Mouse (Mus musculus) right cerebral cortex, adult 18-20 months (tissue): ENCODE data around the gene Rnf216.
"Not testable (repeated sequence)": the region's sequence is repeated elsewhere in the genome, so short reads cannot be mapped to it uniquely, and the experiment has no call there.

ENCODE experiments used
- DNase-seq: peaks from one replicate; pipeline ENCODE4 v3.0.0; 2022; ENCODE audit warnings: mixed read lengths

The Rnf216 gene

DNA sequence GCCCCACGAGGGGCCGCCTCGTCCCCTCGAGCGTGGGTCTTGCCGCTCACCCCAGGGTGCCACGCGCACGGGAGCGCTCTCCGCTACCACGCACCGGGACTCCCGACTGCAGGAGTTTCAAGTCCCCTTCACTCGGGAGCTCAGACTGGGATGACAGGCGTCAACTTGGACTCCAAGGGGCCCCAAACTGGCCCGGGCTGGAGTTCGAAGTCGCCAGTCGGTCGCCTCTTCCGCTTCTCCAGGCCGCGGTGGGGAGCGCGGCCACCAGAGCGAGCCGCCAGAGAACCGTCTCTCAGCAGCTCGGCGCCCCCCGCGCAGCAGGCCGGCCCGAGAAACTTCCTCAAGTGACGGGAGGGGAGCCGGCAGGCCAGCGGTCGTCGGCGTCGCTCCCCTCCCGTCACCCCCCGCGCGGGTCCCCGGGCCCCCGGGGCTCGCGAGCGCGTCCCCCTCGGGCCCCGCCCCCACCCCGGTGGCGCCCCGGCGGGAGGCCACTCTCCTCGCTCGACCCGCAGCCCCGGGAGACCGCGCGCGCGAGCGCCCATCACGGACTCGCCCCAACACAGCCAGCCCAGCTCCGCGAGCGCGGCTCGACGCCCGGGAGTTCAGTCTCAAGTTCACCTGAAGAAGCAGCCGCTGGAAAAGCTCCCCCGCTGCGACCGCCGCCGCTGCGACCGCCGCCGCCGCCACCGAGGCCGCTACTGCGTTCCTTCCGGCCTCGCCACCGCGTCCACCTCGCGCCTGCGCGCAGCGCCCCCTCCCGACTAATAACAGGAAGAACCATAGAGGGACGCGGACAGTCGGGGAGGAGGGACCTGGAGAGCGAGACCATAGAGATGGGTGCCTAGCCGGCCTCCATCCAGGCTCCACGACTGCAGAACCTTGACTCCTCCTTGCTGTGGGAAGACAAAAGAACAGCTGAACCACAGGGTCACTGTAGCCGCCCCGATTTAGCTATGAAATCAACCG lies at the start of gene Rnf216:
Gene Rnf216 (minus strand): TSS at position 714 of the 966 bp plus-strand sequence.
- DNase-seq, result peak; percentile 95

DNA sequence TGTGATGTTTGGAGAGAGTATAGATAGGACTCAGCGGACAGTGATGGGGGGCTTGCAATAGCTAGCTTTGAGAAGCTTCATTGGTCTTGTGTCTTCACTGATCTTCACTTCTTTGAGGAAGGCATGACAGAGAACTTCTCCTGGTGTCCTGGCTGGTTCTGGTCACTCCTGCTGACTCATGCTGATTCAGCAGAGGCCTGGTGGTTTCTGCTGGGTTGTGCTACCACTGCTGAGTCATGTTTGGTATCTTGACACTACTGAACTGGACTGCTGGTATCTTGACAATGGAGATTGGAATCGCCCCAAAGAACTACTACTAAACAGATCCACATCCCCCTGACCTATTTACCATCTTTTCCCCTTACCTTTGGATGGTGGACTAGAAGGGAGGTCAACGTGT lies 42.7 kb upstream of the Rnf216 start:
- DNase-seq, result no peak

DNA sequence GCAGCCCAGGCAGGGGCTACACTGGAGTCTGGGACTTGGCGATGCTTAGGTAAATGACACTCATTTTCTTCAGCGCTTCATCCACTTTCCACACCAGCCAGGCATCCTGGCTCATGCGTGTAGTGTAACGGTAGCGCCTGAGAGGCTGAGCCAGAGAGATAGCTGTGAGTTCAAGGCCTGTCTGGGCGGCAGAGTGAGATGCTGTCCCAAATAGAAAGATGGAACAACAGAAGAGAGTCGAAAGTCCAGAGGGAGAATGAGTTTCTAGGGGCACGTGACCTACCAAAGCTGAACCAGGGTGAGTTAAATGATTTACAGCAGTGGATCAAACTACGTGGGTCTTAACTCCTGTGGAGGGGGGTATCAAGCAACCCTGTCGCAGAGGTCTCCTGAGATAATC lies 41.0 kb upstream of the Rnf216 start:
- DNase-seq, result no peak

DNA sequence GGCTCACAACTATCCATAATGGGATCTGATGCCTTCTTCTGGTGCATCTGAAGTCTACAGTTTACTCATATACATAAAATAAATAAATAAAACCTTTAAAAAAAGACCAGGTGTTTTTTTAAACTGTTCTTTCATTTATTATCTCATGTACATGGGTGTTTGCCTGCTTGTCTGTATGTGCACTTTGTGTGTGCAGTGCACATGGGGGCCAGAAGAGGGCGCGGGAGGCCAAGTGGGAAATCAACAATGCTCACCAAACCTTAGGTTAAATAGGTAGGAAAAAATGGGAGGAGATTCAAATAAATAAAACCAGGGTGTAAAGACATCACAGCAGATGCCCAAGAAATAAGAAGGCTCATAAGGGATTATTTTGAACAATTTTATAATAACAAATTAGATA lies 37.2 kb upstream of the Rnf216 start:
- no peak for DNase-seq

DNA sequence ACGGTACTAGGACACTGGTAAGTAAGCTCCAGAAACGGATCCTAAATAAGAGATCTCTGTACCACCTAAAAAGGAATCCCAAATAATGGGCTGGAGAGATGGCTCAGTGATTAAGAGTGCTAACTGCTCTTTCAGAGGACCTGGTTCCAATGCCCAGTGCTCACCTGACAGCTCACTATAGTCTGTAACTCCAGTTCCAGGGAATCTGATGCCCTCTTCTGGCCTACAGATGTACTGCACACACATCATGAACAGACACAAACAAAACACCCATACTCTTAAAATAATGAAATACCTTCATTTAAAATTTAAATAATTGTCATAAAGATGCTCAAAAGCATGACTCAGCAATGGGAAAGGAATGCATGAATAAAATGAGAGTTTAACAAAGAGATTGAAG lies 36.7 kb upstream of the Rnf216 start:
- DNase-seq, result no peak

DNA sequence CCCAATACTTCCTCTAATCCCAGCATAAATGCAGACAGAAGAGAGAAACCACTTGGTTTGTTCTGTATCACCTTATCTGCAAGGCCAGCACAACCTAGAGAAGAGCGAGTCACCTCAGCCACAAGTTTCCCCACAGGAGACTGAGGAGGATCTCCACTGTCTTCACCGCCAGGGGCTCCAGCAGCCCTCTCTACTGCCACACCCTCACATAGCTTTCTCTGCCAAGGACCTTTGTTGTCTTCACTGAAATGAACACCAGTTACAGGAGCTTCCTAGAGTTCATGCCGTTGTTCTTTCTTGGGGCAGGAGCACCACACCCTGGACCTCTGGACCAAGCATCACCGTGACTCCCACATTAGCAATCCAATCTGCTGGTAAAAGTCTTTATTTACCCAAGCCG lies 35.9 kb upstream of the Rnf216 start:
- no peak for DNase-seq

DNA sequence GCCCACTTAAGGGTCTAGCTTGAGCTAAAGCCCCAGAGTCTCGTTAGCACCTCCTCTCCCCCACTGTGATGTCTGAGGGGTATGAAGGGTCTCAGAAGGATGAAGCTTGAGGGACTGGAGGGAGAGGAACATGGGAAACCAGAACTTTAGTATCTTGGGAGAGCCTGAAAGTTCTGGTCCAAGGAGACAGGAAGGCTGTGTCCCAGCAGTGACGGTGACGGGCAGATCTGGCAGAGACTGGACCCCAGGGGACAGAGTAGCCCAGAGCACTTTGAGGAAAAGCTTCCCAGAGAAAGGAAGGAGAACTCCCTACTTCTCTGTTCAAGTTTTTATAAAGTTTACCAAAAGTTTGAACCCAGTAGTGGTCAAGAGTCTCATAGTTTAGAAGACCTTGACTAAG lies 34.7 kb upstream of the Rnf216 start, which contains the start of gene Olfr718-ps1:
Gene Olfr718-ps1 (minus strand): TSS at position 101 of the 400 bp plus-strand sequence.
- DNase-seq, result no peak

DNA sequence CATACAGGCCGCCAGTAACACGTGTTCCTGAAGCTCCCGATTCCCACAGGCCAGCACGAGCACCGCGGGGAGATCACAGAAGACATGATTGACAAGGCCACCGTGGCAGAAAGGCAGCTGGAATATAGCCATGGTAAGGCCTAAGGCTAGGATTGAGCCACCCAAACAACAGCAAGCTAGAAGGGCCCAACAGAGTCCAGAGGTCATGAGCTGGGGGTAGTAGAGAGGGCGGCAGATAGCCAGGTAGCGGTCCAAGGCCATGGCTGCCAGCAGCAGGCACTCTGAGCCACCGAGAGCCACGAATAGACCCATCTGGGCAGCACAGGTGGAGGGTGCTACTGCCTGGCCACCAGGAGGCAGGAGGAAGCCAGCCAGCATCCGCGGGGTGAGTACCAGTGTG lies 24.8 kb upstream of the Rnf216 start:
- DNase-seq, result no peak

DNA sequence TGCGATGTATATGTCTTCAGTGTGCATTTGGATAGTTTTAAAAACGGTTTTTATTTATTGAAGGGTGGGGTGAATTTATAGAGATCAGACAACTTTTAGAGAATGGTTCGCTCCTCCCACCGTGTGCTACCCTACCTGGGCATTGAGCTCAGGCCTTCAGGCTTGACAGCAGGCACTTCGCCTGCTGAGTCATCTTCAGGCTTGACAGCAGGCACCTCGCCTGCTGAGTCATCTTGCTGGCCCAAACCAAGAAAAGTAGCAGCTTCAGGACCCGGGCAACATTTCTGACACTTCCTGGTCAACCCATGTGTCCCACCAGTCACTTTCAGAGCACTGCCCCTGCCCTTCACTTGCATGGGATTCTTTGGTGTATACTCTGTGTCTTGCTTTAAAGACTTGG lies 22.2 kb upstream of the Rnf216 start:
- DNase-seq, result no peak

DNA sequence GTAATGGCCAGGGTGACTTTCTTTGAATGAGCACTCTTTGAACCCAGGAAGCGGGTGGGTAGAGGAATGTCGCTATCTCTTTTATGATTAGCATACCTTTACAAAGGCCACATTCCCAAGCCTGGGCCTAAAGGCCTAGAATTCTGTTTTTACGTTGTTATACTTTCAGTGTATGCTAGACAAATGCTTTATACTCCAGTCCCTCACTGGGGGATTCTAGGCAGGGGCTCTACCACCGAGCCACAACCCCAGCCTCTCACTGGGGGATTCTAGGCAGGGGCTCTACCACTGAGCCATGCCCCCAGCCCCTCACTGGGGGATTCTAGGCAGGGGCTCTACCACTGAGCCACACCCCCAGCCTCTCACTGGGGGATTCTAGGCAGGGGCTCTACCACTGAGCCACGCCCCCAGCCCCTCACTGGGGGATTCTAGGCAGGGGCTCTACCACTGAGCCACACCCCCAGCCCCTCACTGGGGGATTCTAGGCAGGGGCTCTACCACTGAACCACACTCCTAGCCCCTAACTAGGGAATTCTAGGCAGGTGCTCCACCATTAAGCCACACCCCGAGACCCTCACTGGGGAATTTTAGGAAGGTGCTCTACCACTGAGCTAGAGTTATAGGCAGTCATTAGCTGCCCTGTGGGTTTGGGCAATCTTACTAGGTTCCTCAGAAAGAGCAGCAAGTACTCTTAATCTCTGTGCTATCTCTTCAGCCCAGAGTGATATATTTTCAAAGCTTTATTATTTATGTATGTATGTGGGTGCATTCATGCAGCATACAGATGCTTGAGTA lies 21.6 kb upstream of the Rnf216 start:
- DNase-seq, result not testable (repeated sequence)

DNA sequence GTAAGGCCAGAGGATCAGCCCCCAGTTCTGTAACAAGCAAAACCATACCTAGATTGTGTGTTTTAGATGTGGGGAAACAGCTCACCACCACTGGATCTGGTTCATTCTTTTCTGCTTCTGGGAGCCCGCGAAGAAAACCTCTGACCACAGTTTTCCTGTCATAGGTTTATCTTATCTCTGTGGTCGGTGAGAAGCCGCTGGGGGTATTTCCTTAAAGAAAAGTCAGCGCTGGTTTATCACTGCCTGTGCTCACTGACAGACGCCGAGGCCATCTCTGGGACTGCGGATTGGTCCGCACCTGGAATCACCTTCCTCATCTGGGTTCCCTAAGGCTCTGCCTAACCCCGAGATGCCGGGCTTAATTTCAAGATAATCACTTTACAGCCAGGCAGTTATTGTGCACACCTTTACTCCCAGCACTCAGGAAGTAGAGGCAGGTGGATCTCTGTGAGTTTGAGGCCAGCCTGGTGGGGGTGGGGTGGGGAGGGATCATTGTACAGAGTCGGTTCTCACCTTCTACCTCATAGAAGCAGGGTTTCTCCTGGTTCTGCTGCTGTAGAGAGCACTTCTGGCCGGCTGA lies 20.2 kb upstream of the Rnf216 start:
- DNase-seq, result no peak

DNA sequence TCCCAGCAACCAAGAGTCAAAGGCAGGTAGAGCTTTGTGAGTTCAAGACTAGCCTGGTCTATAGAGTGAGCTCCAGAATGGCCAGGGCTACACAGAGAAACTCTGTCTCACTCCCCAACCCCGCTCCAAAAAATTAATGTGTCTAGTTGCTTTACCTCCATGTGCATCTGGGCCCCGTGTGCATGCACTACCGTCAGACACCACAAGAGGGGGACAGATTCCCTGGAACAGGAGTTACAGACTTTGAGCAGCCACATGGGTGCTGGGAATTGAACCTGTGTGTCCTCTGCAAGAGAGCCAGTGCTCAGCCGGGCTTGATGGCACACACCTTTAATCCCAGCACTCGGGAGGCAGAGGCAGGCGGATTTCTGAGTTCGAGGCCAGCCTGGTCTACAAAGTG lies 17.5 kb upstream of the Rnf216 start:
- DNase-seq, result no peak

DNA sequence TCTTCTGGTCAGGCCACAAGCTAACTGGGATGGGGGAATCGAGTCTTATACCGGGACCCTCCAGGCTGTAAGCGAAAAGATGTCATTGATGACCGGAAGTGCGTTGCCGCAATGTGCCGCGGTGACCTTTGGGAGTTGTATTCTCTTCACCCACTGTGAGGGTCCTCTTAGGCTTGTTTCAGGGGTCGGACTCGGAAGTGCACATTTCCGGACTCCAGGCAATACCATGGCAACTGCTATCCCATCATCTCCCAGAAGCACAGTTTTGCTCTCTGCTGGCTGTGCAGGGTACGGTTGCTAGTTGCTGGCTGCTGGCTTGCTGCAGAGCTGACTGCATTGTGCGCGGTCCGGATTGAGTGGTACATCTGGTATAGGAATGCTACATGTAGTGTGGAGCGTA lies 16.3 kb upstream of the Rnf216 start:
- no peak for DNase-seq

DNA sequence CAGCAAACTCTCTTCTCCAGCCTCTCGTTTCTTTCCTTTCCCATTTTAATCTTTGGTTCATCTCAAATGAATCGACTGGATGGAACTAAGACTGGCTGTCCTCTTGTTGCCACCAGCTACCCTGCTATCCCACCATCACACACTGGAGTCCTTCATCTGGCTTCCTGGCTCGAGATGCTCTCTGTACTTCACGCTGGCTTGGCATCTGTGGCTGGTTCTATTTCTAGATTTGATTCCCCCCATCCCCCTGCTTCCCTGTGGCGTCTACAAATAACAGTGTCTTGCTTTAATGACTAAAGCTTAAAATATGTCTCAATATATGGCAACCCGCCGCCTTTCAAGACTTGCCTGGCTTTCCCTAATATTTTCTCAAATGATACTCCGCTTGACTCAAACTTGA lies 15.0 kb upstream of the Rnf216 start:
- no peak for DNase-seq

DNA sequence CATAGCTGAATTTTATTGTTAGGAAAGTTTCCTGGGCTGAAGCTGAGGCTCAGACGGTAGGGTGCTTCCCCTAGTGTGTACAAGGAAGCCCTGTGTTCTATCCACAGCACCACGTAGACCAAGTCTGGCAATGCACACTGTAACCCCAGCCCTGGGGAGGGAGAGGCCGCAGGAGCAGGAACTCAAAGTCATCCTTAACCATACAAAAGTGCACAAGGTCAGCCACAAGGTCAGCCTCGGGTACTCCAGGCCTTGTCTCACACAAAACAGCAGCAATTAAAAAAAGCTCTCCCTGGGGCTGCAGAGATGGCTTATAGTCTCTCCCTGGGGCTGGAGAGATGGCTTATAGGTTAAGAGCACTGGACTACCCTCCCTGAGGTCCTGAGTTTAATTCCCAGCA lies 14.1 kb upstream of the Rnf216 start:
- no peak for DNase-seq

DNA sequence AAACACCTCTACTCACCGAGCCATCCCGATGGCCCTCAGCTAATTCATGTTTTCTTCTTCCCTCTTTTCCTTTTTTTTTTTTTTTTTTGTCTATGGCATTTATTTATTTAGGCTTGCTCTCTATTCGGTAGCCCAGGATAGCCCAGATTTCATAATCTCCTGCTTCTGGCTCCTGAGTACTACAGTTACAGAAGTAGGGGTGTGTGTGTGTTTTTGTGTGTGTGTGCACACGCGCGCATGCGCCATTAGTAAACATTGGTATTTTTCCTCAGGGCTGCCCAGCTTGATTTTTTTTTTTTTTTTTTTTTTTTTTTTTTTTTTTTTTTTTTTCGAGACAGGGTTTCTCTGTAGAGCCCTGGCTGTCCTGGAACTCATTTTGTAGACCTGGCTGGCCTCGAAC lies 13.3 kb upstream of the Rnf216 start:
- DNase-seq, result no peak

DNA sequence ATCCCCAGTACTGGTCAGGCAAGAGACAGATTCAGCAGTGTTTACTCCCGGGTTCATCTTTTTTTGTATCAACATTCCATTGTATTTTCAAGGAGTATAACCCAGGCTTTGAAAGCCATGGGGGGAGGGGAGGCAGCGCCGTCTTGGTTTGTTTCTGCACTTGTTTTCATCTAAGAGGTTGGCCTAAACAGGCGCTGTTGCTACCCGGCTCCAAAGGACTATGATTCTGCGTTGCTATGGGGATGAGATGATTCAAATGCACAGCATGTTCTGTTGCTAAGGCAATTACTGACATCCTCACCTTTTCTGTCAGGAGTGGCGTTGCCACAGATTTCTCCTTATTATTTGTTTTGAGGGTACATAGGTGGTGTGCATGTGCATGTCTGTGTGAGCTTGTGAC lies 12.8 kb upstream of the Rnf216 start:
- peak; percentile 46 for DNase-seq

DNA sequence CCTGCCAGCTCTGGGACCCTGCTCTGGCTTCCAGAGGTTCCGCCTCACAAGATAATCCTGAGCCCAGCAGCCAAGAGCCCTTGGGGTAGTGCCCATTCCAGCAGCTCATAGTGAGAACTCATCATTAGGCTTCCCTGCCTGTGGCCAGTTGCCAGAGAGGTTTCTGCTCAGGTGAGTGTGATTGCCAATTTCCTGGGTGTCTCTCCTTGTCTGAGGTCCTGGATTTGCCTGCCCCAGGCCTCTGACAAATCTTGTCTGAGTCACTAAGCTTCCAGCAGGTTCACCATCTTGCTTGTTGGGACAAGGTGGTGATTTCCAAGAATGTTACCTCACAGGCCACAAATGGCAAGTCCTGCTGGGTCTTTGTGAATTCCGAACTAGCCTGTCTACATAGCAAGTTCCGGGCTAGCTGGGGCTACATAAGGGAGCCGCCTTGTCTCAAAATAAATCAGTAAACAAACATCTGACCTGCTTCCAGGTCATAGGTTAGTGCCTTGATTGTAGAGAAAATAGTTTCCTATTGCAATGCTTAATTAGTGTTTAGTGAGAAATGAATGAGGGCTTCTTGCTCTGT lies 12.1 kb upstream of the Rnf216 start:
- DNase-seq, result no peak

DNA sequence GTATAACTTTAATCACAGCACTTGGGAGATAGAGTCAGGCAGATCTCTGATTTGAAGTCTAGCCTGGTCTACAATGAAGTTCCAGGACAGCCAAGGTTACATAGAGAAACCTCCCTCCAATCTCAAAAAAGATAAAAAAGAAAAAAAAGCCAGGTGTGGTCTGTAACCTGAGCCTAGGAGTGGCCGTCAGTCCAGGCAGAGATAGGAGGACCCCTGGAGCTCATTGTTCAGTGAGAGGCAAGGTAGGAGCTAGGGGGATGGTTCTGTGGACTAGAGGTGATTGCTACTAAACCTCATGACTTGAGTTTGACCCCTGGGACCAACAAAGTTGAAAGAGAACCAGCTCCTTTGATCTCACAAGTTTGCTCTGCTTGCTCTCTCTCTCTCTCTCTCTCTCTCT lies 9.9 kb upstream of the Rnf216 start:
- no peak for DNase-seq

DNA sequence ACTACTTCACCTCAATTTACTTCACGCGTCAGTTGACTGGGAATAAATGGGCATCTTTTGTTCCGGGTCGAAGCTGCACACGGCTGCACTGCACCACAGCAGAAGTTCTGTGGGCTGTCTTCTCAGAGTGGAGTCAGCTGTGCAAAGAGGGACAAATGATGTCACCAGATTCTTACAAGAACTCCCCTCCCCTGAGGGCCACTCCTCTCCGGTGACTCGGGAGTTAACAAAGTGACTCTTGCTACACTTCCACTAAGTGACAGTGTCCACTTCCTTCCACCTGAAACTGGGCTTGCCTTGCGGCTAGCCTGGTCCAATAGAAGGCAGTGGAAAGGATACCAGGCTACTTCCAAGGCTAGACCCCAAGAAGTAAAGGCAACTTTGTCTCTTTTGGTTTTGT lies 9.3 kb upstream of the Rnf216 start:
- no peak for DNase-seq

DNA sequence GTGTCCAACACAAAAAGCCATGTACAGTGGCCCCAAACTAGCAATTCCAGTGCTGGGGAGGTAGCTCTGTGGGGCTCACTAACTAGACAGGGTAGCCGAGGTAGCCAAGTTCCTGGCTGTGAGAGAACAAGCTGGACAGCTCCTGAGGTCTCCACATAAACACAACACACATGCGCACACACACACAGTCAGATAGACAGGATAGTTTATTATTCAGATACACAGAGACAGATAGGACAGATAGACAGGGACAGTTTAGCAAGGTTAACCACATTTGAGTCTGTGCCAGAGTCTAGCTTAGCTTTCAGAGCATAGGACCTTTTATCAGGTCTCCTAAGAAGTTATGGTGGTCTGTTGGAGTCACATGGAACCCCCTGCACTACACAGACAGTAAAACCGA lies 6.0 kb downstream of the Rnf216 start:
- no peak for DNase-seq

DNA sequence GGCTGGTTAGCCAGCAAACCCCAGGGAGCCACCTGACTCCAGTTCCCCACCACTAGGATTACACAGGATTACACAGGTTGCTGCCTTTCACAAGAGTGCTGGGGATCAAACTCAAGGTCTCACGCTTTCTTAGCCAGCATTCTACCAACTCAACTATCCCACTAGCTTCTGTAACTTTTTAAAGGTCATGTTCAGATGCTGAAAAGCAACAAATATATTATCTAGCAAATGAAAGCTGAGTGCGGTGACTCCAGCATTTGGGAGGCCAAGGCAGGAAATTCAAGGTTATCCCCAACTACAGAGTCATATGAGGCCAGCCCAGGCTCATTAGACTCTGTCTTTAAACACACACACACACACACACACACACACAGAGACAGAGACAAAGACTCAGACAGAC lies 9.6 kb downstream of the Rnf216 start:
- no peak for DNase-seq

DNA sequence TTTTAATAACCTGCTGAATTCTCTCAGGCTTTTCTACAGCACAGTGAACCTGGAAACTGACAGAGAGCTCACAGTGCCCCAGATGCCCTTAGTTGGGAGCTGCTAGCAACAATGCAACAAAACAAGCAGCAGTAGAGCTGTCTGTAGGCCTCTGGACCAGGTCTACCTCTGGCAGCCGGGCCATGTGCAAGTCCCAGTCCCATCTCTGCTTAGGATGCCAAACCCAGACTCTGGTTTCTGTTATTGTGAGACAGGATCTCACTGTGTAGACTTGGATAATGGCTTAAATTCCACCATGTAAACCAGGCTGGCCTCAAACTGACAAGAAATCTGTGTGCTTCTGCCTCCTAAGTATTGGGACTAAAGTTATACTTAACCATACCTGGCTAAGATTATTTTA lies 11.2 kb downstream of the Rnf216 start:
- DNase-seq, result no peak
